Mouse (Mus musculus) G1E (cell line): ENCODE data around the gene Olig2.

ENCODE experiments used
- CTCF ChIP-seq: IDR thresholded peaks from 2 replicates; pipeline ENCODE4 v1.5.1; 2012; ENCODE audit warnings: low read depth, low read length, inconsistent platforms, mixed read lengths
- GATA1 ChIP-seq: IDR thresholded peaks from 2 replicates; pipeline ENCODE4 v1.6.1; 2012; ENCODE audit warnings: borderline replicate concordance, low read length, inconsistent platforms, mixed read lengths
- POLR2AphosphoS5 ChIP-seq: IDR thresholded peaks from 2 replicates; pipeline ENCODE4 v1.6.1; 2012; ENCODE audit warnings: low read depth, low read length, inconsistent platforms; ENCODE audit not compliant: insufficient replicate concordance
- TAL1 ChIP-seq: conservative IDR thresholded peaks from 2 replicates; pipeline ENCODE4 v1.6.1; 2012; ENCODE audit warnings: low read depth, low read length, inconsistent platforms, mixed read lengths

DNA sequence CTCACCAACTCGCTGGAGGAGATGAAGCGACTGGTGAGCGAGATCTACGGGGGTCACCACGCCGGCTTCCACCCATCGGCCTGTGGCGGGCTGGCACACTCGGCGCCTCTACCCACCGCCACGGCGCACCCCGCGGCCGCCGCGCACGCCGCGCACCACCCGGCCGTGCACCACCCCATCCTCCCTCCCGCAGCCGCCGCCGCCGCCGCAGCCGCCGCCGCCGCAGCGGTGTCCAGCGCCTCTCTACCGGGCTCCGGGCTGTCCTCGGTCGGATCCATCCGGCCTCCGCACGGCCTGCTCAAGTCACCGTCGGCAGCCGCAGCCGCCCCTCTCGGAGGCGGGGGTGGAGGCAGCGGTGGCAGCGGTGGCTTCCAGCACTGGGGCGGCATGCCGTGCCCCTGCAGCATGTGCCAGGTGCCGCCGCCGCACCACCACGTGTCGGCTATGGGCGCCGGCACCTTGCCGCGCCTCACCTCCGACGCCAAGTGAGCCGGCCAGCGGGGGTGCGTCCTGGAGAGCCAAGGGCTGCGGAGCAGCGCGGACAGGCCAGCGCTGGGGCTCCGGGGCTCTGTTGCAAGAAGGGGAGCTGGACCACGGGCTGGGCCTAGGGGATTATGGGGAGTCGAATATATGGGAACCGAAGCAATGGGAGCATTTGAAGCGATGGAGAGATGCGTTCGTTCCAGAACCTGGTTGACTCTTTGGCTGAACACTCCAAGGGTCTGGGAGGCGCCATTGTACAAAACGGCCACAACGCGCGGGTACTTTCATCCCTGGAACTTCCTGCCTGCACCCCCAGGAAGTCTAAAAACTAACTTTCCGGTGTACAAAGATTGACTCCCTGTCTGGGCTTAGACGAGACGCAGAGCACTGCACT, 1.9 kb downstream of the Olig2 start:
- TF ChIP-seq CTCF (no peak), POLR2AphosphoS5 (no peak), TAL1 (no peak), GATA1 (no peak)
